Mouse (Mus musculus): ENCODE results near the gene Erbin. TPM values are rescaled to one million over a fixed set of nuclear protein-coding genes. Genes with fewer than 3 reads are reported as not detected.

Erbin gene
- total RNA-seq, 2 experiments from 2014 or later = 39.4 to 42.8 TPM

- DNase-seq (ENCODE audit: low spot score in 2 of 2) = no peak
Measured at GRCm38 (mm10) chr13:103819377-103819776, 100.9 kb downstream of the Erbin start.

DNA sequence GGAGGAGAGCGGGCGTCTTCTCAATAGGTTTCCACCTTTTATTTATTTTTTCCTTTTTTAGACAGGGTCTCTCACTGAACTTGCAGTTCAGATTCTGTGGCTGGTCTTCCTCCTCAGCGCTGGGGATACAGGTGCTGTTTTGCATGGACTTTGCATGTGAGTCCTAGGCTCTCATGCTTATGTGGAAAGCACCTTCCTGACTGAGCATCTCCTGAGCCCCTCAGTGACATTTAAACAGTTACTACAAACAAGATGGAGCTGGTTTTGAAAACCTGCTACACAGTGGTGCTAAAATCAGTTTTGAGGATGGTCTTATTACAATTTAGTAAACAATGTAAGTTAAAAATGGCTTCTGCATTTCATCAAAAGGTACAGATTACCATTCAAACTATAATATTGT, 102.4 kb downstream of the Erbin start:
- no peak for DNase-seq (ENCODE audit: low spot score in 2 of 2)

GRCm38 (mm10) chr13:103807464-103807863, 112.8 kb downstream of the Erbin start:
- DNase-seq (ENCODE audit: low spot score in 2 of 2) = no peak

DNA sequence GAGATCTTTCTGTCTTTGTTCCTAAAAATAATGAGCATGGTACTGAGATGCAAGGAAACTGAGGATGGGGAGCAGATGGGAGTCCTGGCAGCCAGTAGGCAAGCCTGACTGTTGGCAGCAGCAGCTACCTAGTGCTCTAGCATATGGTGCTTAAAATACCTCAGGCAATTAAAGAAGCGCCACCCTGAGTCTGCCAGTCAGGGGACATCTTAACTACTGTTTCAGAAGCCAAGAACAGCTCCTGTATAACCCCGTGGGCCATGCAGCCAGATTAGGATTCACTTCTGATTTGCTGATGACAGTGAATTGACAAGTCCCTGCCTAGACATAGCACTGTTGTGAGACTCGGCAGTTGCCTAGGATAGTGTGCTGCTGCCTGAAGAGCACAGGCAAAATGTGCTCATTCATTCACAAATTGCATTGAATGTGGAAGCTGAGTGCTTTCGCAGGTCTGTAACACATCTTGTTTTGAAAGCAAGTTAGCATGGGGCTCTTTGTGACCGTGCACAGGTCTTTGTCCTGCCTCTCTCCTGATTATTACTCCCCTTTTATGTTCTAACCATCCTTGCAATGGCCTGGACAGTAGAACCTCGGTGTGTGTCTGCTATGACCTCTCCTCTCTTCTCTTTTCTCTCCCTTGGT, 114.0 kb downstream of the Erbin start:
- DNase-seq (ENCODE audit: low spot score in 2 of 2) = peak; percentile 40 to 78

GRCm38 (mm10) chr13:103803721-103804120, 116.6 kb downstream of the Erbin start:
- DNase-seq (ENCODE audit: low spot score in 2 of 2) = no peak

GRCm38 (mm10) chr13:103801021-103801420, 119.3 kb downstream of the Erbin start:
- DNase-seq (ENCODE audit: low spot score in 2 of 2) = no peak

DNA sequence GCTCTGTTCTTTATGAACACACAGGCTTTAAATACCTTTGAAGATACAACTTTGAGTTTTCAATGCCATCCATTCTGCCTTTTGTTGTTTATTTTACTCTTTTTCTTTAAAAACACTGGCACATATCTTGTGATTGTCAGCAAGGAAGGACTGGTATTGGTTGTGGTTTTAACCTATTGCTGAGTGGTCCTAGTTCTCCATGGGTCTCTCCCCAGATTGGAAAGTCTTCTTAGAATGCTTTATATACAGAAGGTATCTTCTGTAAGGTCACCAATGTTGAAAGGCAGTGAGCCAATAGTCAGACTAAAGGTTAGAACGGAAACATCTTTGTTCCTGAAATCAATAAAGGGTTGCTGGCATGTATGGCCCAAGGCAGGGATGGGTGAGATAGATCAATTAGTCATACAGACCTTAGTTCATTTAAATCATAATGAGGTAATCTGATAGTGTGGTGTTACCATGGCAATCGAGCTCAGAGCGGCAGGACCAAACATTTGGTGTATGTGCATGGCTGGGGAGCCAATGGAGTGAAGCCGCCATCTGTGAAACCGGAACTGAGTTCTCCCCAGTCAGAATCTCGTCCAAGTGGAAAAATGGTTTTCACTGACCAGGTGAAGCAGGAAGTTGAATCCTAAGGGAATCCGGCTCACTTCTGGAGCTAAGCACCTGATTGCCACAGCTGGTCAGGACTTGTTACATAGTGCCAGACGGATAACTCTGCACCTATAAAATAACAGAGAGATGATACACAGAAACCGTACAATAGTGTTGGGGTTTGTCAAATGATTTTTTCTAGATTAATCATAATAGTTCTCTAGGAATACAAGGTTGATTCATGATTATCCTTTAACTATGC, 125.4 kb downstream of the Erbin start:
- DNase-seq (ENCODE audit: low spot score in 2 of 2) = peak; percentile 16 to 17

DNA sequence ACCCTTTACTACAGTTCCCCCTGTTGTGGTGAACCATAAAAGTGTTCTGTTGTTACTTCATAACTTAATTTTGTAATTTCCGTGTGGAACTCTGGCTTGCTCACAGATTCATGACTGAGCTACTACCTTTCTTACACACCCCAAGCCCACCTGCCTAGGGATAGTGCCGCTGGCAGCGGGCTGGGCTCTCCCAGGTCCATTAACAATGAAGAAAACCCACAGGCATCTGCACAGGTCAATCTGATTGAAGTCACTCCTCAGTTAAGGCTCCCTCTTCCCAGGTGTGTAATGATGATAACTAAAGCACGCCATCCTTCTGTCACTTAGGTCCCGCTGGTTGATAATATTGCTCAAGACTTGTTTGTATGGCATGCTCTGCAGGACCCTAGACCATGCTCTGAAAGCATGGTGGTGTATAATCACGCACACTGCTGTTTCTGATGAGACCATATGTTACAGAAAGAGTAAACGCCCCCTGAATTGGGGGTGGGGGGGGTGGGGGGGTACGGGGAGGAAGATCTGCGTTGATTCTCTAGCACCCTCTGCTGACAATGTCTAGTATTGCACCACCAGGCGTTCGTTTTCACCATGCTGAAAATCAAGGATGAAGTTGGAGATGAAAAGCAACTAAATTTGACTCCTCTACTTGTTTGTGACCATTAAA, 140.3 kb downstream of the Erbin start:
- peak; percentile 17 to 54 for DNase-seq (ENCODE audit: low spot score in 2 of 2)

DNA sequence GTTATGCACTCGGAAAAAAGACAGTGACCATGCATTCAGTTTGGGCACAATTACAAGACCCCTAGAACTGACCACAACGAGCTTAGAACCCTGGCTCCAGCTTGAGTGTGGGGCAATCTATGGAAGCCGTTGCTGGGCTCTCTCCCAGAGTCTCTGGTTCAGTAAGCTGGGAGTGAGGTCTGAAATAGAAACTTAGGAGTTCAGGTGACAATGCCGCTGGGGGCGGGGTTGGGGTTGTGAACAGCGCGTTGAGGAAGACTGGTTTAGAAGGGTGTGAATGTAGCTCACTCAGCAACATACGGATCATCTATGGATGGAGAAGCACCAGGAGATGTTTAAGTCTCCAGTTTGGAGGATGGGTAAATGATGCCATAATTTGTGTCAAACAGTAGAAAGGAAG, 143.2 kb downstream of the Erbin start:
- no peak for DNase-seq (ENCODE audit: low spot score in 2 of 2)

GRCm38 (mm10) chr13:103774119-103774757, 146.1 kb downstream of the Erbin start, which contains the start of gene Srek1:
TSS of gene Srek1 (minus strand) at chr13:103774608.
- DNase-seq (ENCODE audit: low spot score in 2 of 2) = peak; percentile 95 to 97

- no peak for DNase-seq (ENCODE audit: low spot score in 2 of 2)
Measured at GRCm38 (mm10) chr13:103773407-103774118, 146.8 kb downstream of the Erbin start.

DNA sequence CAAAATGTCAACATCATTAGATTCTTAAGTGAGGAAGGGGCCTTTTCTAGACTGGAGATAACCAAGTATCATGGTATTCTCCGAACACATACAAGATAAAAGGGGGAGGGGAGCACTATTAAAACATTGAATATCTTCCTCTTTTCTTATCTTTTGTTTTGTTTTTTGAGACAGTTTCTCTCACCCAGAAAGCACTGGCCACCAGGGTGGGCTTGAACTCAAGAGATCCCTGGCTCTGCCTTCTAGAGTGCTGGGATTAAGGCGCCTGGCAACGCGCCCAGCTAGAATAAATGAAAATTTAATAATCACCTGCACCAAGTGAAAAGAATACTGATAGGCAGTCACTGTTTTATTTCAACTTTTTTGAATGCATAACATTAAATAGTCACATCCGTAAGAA, 147.4 kb downstream of the Erbin start:
- DNase-seq (ENCODE audit: low spot score in 2 of 2) = no peak

- DNase-seq (ENCODE audit: low spot score in 2 of 2) = no peak
Measured at GRCm38 (mm10) chr13:103770821-103771220, 149.5 kb downstream of the Erbin start.

Other genes with a start within 250 kb of the Erbin start
- gene Srek1, start 145.9 kb downstream of the Erbin start, total RNA-seq (2021) = 10 to 100 TPM; 78.8 to 99.9 TPM
- gene Nln, start 189.1 kb upstream of the Erbin start, total RNA-seq (2021) = 10 to 100 TPM; 31.7 to 33.0 TPM
- gene Sgtb, start 189.2 kb upstream of the Erbin start, total RNA-seq (2021) = 10 to 100 TPM; 68.5 to 69.4 TPM